Mouse (Mus musculus): ENCODE data around the gene Ppp2ca.

Ppp2ca gene

DNA sequence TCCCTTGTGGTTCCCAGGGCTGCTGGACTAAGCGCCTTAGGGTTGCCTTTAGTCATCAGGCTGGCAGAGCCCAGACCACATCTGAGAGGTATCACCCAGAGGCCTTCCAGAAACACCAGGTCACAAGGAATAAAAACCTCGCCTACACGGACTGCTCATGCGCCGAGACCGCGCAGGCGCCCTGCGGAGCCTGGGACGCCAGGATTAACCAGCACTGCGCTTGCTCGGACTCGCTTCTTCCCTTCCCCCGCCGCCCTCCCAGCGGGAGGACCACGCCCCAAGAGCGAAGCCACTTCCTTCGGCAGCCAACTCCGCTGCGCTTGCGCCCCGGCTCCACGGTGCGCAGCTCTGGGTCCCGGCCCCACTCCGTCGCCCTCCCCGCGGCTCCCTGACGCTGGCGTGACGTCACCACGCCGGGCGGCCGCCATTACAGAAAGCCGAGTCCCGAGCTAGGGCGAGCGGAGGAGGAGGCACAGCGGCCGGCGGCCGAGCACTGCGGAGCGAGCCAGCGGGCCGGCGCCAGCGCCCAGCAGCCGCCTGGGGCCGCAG lies at the start of gene Ppp2ca:
TSS of gene Ppp2ca (plus strand) at position 284 of the 549 bp plus-strand sequence.
- peak; percentile 97 for DNase-seq (ENCODE audit: low read depth in 2 of 2, low spot score in 2 of 2)

DNA sequence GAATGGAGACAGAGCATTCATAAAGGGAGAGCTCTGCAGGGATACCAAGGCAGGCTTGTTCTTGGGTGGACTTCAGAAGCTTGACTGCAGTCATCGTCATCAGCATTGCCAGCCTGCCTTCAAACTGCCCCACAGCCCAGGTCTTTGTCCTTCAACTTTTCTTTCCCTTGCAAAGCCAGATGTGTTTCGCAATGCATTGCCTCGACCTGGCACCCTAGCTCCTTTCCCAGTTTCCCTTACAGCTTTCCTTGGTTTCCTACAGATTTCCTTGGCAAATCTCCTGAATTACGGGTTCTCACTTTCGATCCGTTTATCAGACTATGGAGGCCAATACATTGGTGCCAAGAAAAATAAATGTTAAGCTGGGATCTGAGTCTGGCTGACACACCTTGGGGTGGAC lies 45.1 kb upstream of the Ppp2ca start:
- DNase-seq (ENCODE audit: low read depth in 2 of 2, low spot score in 2 of 2) = no peak

DNA sequence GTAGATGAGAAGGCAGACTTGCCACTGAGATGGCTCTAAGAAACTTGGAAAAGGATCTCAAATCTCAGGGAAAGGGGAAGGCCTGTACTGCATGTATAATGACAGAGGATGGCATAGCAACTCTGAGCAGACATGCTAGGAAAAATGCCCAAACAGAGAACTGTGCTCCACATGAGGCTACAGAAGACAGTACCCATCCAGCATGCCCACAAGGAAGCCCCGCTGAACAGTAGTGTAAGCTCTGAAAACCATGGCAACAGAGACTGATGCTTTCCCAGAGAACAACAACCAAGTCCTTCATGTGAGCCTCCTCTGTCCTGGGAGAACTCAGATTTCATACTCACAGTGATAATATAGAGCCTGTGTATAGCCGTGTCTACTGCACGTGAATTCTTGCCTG lies 43.8 kb upstream of the Ppp2ca start:
- DNase-seq (ENCODE audit: low read depth in 2 of 2, low spot score in 2 of 2) = no peak

DNA sequence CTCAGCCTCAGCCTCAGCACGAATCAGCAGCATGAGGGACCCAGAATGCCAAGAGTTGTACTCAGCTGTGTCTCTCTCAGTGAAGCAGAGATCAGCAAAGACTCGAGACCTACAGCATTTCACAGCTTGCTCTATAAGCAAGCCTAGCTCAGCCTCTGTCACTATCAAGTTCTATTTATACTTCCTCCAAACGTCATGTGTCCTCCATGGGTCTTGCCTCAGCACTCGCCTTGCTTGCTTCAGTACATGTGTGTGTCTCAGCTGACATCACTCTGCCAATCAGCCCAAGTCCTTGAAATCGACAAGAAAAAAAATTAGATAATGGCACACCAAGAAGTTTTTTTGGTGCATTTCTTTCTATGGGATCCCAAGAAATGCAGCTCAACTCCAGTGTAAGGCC lies 42.3 kb upstream of the Ppp2ca start:
- DNase-seq (ENCODE audit: low read depth in 2 of 2, low spot score in 2 of 2) = no peak

DNA sequence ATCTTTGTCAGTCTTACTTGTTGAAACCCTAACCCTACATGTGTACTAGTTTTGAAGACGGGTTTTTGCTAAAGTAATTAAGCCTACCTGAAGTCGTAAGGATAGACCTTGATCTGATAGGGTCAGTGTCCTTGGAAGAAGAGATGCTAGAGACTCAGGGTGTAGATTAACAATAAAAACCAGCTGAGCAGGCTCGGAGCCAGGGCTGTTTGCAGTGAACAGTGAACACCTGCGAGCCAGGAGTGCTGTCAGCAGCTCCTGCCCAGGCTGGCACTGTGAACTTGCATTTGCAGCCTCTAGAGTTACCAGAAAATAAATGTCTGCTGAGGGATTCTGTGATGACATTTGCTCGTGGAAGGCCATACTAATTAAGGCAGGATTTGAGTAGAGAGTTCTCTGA lies 39.5 kb upstream of the Ppp2ca start:
- DNase-seq (ENCODE audit: low read depth in 2 of 2, low spot score in 2 of 2) = no peak

DNA sequence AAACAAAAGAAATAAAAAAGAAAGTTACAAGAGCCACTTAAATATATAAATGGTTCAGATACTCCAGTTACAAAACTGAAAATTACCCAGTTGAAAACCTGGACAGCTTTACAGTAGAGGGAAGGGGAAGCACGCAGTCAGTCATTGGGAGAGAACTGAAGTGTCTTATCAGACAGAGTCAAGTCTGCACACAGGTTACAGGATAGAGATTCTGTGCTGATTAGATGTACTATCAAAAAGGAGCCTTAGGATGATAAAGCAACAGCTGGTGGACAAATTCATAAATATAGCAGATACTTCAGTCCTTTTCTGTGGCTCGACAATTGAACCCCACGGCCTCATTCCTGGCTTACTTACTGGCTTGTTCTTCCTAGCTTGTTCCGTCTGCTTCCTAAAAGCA lies 38.2 kb upstream of the Ppp2ca start:
- DNase-seq (ENCODE audit: low read depth in 2 of 2, low spot score in 2 of 2) = no peak

DNA sequence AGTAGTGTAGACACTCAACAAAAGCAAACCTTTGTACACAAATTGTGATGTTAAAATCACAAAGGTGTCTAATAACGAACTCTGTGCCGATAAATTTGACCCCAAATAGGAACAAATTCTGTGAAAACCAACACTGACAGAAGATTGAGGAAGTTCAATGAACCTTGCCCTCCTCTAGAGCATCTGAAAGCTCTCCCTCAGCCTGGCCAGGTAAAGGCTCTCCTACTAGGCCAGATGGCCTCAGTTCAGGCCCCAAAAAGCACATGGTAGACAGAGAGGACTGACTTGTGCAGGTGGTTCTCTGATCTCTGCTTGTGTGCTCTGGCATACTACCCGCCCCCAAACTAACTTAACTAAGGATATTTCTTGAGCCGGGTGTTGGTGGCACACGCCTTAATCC lies 36.1 kb upstream of the Ppp2ca start:
- no peak for DNase-seq (ENCODE audit: low read depth in 2 of 2, low spot score in 2 of 2)

DNA sequence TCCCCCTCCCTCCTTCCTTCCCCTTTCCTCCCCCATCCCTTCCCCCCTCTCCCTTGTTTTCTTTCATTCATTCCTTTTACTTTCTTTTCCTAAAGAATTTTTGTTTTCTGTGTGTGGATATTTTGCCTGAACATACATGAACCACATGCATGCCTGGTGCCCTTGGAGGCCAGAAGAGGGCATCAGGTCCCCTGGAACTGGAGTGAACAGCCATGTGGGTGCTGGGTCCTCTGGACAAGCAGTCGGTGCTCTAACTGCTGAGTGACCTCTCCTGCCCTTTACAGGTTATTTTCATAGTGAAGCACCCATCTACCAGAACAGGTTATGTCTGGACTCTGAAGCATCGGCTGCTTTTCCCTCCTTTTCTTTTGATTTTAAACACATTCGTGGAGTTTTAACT lies 34.1 kb upstream of the Ppp2ca start:
- DNase-seq (ENCODE audit: low read depth in 2 of 2, low spot score in 2 of 2) = no peak

DNA sequence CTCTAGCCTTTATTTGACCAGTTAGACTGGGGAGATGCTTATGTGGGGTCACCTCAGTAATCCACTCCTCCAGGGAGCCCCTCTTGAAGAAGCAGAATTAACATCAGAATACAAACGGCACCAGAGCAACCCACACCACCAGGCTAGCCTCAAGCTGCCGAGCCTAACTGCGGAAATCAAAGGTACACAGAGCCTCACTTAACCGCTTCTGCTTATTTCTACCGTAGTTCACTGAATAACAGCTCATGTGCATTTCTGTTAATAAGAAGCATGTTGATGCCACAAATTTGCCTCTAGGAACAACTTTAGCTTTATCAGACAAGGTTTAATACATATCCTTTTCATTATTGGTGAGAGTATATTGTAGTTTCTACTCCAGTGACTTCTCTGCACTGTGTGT lies 32.6 kb upstream of the Ppp2ca start:
- peak in 1 of 2 experiments; percentile 2 for DNase-seq (ENCODE audit: low read depth in 2 of 2, low spot score in 2 of 2)

DNA sequence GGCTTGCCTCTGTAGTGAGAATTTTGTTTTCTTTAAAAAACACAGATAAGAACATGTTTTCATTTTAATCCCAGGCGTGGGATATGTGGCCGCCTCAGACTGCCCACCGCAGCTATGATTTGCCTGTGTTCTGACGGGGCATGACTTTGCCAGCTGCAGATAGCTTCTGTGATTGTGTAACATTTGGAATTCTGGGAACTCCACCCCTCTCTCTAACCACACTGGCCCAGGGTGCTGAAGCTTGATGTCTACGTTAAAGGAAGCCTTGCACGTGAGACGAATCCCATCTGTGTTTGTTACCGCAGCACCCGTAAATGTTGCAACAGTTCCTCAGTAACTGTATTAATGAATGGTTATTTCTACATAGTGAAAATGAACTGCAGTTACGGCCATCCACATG lies 26.7 kb upstream of the Ppp2ca start:
- no peak for DNase-seq (ENCODE audit: low read depth in 2 of 2, low spot score in 2 of 2)

DNA sequence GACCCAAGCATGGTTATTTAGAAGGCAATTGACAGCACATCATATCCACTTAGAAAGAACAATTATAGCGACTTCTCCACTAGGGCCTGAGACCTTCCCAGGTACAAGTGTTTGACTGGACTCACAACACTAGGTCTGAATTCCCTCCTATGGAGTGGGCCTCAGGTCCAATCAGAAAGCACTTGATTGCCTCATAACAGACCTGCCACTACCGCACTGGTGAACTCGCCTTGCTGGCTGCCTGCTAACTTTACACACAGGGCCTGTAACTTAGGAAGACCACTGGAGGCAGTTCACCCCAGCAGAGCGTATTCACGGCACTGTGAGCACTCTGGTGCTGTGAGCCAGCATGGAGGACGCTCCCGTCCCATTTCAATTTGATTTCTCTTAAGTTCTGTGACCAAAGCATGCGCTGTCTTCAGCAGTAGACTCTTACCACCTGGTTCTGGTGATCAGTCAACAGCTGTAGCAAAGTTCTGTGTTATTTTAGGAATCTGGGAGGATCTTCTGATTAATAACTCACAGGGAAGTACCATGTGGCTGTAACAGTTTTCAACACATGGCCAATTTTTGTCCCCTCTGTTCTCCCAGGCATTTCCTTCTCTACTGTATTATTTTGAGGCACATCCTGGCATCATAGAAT lies 24.8 kb upstream of the Ppp2ca start:
- DNase-seq (ENCODE audit: low read depth in 2 of 2, low spot score in 2 of 2) = no peak

DNA sequence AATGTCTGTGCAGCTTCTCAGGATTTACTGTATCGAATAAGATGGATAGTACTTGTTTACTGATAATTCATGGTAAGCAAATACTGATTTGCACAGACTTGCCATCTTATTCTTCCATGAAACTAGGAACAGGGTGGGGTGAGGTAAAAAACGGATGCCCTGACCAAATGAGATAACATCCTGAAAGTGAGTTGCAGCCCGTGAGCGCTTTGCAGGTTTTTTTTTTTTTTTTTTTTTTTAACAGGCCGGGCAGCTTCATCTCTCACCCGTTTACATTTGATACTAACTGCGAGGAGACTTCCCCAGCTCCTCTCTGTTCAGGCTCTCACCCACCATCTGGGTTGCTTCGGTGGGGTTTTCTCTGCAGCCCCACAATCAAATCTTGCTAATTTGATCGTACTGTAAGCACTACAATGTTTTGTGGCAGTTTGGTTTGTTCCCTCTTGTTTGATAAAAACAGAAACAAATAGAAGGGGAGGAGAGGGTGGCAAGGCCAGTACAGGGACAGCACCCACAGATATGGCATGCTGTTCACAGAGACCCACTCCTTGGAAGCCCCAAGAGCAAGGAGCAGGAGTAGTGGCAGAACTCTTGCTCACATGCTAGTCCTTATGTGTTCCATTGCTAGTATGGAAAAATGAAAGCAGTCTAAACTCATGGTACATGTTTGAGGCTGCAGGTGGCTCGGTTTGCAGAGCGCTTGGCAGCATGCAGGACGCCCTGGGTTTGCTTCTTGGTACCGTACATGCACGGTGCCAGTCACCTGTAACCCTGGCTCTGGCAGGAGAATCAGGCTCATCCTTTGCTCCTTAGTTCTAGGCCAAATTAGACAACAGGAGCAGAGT lies 23.6 kb upstream of the Ppp2ca start:
- no peak for DNase-seq (ENCODE audit: low read depth in 2 of 2, low spot score in 2 of 2)

DNA sequence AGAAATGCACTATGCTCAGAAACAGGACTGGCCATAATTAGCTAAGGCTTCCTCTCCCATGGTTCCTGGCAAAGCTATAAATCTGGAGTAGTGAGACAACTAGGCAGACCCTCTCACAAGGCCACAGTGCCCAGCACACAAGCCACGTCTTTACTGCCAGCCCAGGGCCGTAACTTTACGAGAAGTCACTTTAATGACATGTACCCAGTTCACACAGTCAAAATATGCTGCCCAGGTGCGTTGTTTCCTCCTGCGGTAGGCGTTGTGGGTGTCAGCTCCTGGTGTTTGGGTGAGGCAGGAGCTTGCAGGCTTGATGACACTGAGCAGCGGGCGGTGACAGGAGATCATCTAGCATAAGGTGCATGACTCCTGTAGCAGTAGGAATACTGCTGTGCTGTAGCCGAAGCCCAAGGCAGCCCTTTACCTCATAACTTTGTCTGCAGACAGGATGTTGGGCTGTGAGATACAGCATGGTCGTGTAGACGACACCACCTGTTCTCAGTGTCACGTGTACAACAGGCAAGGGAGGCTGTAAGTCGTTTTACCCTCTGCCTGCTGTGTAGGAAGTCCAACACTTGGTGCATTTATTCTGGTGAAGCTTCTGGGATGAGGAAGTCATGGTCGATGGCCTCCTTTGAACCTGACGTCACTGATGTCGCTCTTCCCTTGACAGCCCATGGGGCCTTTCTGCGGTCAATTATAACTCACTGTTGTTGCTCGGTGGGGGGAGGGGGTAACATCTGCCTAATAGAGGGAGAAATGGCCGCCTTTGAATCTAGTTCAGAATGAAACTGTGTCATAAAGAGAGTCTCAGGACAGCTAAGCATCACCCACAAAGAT lies 22.5 kb upstream of the Ppp2ca start:
- peak; percentile 52 to 58 for DNase-seq (ENCODE audit: low read depth in 2 of 2, low spot score in 2 of 2)

DNA sequence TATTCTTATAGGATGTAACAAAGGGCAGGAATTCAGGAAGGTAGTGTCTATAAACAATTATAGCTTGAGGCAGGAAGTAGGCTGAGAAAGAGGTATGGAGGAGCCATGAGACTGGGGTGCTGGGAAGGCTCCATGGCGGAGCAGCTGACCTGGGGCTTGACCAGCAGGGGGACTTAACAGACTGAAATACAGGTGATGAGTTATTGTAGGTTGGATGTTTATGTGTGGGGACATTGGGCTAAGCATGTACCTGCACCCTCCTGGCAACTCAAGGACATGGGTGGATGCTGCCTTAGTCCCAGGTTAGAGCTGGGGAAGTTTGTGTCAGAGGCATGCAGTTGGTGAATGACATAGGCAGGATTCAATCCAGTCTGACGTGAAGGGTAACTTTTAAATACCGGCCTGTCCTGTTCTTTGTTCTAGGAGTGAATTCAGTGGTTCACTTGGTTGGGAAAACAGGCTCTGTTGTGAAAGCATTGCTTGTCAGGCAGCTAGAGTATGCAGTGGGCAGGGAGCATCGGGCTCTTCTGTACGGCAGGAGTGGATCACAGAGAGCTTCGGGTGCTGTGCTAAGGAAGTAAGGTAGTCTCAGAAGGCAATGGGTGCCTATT lies 21.6 kb upstream of the Ppp2ca start:
- no peak for DNase-seq (ENCODE audit: low read depth in 2 of 2, low spot score in 2 of 2)

DNA sequence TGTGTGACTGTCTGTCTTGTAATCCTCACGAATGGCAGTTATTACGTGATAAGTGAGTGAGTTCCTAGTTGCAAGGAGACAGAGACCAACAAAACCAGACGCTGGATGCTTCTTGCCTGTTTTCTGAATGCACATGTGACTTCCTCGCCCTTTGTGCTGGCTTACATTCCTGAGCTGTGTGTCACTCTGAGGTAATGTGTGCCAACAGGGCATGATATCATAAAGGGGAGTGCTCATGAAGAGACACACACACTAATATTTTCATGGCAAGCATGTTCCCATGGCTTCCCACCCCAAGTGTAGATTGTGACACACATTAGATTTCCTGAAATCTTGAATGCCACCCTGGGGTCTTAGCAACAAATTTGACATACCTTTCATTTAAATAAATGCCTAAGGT lies 20.5 kb upstream of the Ppp2ca start:
- no peak for DNase-seq (ENCODE audit: low read depth in 2 of 2, low spot score in 2 of 2)

DNA sequence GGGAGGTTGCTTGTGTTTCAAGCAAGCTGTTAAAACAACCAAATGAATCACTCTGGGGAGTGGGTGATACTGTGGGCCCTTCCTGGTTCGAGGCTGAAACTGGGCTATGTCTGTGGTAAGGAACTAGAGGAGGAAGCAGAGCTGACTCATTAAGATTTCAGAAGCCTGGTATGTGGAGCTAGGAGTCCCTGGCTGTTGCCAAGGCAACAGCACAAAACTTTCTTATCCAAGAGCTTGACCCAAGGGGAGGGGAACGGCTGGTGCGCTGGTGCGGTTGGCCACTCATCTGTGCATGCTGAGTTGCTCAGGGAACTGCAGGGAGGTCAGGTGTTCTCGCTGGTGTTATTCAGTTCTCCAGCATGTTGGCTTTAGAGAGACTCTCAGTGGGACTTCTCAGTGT lies 18.5 kb upstream of the Ppp2ca start:
- no peak for DNase-seq (ENCODE audit: low read depth in 2 of 2, low spot score in 2 of 2)

DNA sequence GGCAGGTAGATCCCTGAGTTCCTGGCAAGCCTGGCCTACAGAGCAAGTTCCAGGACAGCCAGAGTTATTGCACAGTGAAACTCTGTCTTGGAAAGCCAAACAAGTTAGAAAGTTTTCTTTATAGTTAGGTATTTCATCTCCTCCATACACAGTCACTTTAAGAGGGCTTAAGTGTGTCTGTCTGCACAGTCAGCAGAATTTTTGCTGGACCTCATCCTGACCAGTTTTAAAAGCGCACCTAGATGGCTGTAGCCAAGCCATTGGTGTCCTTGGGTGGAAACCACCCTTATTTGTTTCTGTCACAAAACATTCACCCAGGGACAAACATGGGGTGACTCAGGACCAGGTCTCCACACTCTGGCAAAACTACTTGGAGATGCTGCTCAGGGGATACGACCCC lies 17.8 kb upstream of the Ppp2ca start:
- DNase-seq (ENCODE audit: low read depth in 2 of 2, low spot score in 2 of 2) = no peak

DNA sequence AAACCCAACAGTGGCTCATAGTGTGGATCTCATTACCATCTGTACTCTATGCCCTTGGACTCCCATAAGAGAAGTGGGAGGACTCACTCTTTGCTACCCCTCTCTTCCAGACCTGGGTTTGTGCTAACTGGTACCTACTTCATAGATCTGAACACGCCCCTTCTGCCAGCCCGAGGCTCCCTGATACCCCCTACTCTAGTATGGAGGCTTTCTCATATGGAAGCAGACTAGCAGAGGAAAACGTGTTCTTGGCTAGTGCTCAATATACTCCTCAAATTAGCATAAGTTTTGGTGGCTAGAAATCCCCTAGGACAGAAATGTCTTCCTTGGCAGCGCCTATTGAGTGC lies 12.7 kb upstream of the Ppp2ca start:
- no peak for DNase-seq (ENCODE audit: low read depth in 2 of 2, low spot score in 2 of 2)

DNA sequence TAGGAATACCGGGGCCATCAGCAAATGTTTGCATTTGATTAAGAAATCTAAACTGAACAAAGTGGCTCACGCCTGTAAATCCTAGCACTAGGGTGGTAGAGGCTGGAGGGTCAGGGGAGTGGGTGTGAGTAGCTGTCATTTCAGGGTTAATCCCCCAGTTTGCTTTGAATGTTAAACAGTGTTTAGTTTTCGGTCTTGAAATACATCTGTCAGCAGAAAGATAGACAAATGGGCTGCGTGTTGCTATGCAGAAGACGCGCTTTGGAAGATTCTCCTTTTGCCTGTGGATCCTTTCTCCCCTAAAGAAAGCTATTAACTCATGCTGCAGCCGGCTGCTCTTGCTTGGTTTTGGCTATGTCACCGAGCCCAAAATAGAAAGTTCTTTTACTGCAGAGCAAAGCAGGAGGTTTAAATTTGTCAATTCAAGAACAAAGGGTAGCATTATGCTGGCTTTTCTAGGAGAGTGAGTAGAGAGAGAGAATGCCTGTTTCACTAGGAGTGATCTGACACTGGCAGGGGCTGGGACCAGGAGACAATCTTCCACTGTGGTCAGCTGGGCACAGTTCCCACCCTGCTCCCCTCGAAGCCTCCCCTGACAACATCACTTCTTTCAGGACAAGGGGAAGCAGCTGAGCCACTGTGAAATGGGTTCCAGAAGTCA lies 12.1 kb upstream of the Ppp2ca start:
- DNase-seq (ENCODE audit: low read depth in 2 of 2, low spot score in 2 of 2) = no peak

DNA sequence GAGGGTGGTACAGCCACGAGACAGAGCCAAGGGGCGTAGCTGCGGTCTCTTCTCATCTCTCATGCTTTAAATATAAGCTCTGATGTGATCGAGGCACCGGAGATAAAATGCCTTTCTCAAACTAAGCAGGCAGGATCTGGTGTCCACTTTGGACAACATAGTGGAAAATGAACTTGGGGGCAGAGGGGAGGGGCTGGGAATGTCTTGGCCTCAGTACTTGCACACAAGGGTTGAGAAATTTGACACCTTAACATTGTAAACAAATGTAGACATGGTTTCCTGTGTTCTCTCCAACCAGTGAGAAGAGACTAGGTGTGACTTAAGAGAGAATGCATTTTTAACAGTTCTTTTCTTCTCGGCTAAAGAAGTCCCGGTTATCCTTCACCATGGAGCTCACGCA lies 9.2 kb upstream of the Ppp2ca start:
- no peak for DNase-seq (ENCODE audit: low read depth in 2 of 2, low spot score in 2 of 2)

DNA sequence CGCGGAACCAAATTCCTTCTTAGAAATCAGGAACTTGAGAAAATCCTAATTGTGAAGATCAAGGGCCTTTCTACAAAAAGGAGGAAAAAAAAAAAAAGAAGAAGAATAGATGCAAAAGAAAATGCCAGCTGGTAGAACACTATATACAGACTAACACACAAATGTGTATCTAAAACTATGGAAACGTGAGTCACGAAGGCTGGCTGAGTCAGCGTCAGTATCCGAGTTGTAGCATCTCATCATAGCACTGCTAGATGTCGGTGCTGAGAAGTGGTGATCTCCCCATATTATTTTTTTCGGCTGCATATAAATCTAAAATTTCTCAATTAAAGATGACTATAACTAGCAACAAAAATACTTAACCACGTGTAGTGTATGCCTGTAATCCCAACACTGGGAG lies 7.2 kb upstream of the Ppp2ca start:
- no peak for DNase-seq (ENCODE audit: low read depth in 2 of 2, low spot score in 2 of 2)

Data from CD8-positive naive resting alpha-beta T cell, adult 2 months (primary cell).